Mouse (Mus musculus): ENCODE measurements around the gene Mrpl54. TPM values are rescaled to one million over a fixed set of nuclear protein-coding genes. Genes with fewer than 3 reads are reported as not detected.
A peak's percentile ranks its signal among the peaks of the same experiment; 100 is the strongest.

Mrpl54 gene
- total RNA-seq, 2 experiments from 2014 or later, result 157 to 158 TPM

DNA sequence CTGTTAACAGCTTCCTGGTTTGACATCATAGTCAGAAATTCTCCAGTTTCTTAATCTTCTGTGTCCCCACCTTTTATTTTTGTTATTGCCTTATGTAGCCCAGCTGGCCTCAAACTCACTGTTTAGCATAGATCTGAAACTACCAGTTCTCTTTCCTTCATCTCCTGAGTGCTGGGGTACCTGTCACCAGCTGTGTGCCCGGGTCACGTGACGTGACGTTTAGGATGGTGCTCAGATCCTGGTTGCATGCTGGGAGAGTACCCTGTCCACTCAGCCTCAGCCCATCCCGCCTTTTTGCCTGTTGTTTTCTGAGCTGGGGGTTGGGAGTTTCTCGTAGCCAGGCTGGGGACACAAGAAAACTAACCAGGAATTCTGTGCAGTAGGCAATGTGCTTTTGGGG, 30.5 kb upstream of the Mrpl54 start:
- no peak for ATAC-seq (replicated peaks; ENCODE audit: low FRiP score, low TSS enrichment, poor library complexity, severe bottlenecking)

DNA sequence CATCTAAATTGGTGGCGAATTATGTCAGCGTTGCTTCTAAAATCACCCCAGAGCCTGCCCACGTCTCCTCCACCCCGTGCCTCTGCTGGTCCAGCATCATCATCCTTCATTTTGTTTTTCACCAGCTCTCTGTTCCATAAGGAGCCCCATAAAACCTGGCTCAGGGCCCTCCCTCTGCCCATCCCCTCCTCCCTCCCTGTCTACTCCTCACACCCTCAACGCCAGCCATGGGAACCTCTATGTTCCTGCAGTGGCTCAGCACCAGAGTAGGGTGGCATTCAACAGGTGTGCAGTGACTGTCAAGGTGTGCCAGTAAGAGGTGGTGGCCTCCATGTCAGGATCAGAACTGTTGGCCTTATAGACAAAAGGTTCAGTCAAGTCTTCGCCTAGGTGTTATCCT, 28.5 kb upstream of the Mrpl54 start:
- no peak for ATAC-seq (replicated peaks; ENCODE audit: low FRiP score, low TSS enrichment, poor library complexity, severe bottlenecking)

DNA sequence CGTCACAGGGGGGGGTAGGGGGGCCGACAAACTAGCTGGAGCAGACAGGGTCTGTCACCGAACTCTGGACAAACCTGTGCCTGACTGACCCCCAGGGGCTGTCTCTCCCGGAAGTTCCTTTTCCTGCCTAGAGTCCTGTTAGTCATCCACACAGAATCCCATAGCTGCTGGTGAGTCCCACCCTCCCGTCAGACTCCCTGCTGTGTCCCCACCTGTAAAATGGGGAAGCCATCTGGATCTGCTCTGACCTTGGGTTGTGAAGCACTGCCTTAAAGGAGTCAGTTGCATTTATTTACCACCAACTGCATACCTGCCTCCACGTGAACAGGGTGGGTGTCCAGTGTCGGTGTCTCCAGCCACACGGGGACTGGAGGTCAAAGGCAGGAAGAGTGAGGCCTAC, 27.7 kb upstream of the Mrpl54 start:
- no peak for ATAC-seq (replicated peaks; ENCODE audit: low FRiP score, low TSS enrichment, poor library complexity, severe bottlenecking)

DNA sequence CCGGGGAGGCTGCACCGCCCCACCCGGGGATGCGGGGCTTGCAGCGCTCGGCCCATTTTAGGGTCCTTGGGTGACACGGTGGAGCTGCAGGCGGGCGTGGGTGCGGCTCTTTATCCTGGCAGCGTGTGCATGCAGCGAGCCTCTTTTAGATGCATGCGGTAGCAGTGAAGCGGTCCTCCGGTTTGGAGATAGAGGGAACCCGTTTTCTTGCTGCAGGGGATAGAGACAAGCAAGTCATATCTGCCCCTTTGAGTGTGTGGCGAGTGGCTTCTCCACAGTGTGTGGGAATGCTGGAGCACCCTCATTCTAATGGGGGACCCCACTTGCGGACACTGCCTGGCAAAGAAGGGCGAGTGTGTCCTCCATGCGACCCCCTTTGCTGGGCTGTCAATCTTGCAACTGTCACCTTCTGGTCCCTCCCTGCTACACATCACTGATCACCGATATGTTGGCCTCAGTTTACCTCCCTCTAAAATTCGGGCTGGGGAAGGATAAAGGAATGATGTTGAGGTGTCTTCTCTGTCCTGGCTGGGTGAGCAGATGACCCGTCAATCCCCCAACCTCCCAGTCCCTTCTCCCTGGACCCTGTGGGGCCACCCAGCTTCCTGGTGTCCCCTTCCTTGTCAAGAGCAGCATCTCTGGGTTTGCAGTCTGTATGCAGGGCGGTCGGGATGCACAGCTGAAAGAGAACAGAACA, 26.7 kb upstream of the Mrpl54 start:
- peak; percentile 4; the same call in 1 of the 2 replicates for ATAC-seq (replicated peaks; ENCODE audit: low FRiP score, low TSS enrichment, poor library complexity, severe bottlenecking)

DNA sequence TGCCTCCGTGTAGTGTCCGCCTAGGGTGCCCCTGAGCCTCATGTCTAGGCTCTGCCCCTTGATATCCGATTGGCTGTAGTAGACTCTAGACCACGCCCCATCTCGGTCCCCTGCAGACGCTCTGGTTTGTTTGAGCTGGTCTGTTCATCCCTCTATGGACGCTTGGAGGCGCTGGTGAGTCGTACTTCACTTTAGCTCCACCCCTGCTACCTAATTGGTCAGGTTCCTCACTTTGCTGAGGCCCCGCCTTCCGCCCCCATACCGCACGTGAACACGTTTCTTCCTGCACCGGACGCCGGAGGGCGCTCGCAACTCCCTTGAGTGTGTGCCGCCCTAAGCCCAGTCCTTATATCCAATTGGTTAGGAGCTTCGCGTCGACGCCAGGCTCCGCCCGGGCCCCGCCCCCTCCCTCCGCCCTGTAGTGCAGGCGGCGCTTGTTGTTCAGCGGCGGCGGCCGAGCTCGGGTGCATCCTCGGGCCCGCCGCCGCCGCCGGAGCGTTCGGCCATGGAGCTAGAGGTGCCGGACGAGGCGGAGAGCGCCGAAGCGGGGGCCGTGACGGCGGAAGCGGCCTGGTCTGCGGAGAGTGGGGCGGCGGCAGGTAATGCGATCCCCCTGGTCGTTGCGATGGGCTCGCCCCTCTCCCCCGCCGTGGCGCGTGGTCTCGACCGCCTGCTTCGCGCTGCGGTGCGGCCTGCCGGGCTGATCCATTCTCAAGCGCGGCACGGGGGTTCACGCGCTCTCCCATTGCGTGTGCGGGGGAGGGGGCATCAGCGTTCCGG, 26.0 kb upstream of the Mrpl54 start, which contains the start of gene Pip5k1c:
TSS of gene Pip5k1c (plus strand) at position 410 of the 780 bp plus-strand sequence.
- ATAC-seq (replicated peaks; ENCODE audit: low FRiP score, low TSS enrichment, poor library complexity, severe bottlenecking), result peak; percentile 83

DNA sequence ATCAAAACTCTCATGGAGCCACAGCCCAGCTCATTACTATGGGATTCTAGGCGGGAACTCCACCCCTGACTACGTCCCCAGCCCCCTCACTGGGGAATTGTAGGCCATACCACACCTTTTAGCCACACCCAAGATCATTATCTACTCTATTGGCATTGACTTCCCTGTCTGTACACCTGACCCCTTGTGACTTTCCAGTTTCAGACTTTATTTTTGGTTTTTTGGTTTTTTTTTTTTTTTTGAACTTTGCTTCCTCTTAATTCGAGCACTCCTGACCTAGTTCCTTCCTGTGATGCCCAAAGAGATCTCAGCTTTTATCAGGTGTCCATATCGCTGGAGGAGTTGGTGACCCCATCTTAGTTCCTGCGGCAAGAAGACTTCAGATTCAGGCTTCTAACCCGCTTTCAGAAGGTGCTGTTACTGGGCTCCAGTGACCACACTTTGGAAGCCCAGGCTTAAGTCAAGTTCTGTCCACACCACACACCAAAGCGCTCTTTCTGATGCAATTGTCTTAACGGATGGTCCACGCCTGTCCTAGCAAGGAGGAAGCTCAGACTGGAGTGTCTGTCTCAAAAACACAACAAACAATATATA, 24.9 kb upstream of the Mrpl54 start, which contains the start of gene Tjp3:
TSS of gene Tjp3 (minus strand) at position 71 of the 594 bp plus-strand sequence.
- no peak for ATAC-seq (replicated peaks; ENCODE audit: low FRiP score, low TSS enrichment, poor library complexity, severe bottlenecking)

DNA sequence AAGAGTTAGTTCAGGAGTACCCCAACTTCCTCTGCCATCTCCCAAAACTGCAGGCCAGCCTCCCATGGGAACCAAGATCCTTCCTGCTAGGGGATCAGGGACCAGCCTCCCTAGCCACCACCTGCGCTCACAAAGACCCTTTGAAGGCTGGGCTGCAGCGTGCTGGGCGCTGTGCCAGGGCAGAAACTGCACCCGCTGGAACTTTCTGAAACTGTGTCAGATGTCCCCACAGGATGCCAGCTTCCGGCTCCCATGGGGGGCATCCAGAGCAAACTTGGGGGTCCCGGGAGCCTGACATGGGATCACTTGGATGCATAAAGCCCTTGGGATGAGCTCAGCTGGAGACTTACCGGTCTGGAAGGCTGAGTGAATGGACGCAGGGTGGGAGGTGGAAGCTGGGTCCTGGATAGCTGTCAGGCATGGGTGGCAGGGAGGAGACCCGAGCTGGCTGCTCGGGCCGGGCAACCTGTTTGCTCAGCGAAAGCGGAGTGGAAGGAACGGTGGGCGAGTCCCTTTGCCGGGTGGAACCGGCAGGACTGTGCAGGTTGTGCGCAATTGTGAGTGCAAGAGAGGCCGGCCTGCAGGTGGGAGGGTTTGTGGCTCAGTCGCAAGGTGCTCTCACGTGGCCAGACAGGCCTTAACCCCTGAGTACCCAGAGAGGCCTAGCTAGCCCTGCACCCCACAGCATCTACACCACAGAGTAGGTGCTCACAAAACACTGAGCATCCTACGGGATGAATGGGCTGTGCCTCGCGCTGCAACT, 24.1 kb upstream of the Mrpl54 start:
- no peak for ATAC-seq (replicated peaks; ENCODE audit: low FRiP score, low TSS enrichment, poor library complexity, severe bottlenecking)

DNA sequence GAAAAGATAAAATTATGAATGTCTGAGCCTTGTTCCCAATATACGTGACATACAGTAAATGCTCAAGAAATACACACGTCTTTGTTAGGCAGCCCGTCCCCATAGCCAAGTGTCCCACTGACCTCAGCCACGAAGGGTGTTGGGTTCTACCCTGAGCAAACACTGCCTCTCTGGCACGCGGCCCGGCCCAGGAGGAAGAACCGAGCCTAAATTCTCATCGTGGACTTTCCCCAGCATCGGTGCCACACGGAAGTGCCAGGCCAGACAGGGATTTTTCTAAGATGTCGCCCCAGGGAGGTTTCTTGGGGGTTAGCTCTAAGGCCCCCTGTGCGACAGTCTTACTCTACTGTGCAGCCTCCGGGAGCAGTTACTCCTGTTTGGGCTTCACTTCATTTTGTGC, 23.1 kb upstream of the Mrpl54 start:
- ATAC-seq (replicated peaks; ENCODE audit: low FRiP score, low TSS enrichment, poor library complexity, severe bottlenecking), result no peak

DNA sequence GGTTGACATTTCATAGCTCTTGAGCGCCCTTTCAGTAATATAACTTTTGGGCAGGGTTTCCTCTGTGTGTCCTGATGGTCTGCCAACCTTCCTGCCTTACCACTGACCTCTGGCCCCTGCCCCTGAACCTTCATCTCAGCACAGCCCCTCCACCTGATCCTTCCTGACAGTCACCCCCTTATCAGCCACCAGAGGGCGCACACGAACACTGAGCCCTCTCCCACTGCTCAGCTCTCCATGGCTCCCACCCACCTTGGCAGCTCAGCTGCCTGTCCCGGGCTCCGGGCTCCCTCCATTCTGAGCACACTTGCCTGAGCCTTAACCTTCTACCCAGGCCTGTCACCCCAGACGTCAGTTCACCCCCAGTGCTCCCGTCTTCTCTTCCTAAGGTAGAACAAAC, 22.5 kb upstream of the Mrpl54 start:
- ATAC-seq (replicated peaks; ENCODE audit: low FRiP score, low TSS enrichment, poor library complexity, severe bottlenecking), result no peak

DNA sequence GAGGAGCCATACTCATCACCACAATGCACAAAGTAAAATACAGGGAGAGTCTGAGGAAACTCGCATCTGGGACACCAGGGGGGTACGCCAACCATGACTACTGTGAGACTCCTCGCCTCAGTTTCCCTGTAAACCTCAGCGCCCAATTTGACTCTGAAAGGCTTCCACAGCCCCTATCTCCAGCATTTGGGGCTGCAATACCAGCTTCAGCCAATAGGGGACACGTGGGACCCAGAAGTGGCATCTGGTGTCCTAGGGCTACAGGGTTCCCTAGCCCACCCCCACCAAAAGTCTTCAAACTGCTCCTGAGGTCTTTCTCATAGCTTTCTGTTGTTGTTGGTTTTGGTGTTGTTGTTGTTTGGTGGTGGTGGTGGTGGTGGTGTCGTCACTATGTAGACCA, 21.9 kb upstream of the Mrpl54 start:
- ATAC-seq (replicated peaks; ENCODE audit: low FRiP score, low TSS enrichment, poor library complexity, severe bottlenecking), result no peak

DNA sequence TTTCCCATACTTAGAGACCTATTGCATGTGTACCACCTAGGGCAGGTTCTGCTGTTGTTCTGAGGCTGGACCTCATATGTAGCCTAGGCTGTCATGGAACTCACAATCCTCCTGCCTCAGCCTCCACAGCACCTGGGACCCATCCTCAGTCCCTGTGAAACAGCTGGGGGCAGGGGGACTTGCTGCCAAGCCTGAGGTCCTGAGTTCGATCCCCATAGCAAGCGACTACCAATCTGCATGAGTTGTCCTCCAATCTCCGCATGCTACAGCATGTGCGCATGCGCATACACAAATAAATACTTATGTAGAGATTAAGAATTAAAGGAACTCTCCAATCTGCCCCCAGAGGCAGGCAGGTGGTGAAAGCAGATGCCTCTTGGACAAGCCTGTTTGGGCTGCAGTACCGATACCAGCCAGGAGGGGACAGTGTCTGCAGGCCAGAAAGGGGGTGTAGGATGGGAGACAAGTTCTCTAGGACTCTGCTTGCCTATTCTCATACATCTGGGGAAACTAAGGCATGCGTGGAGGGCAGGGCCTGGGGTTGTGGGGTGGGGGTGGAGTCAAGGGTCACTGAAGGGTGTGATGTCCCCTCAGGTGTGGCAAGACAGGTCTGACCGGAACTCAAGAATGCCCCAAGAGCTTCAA, 20.9 kb upstream of the Mrpl54 start:
- 0 out of 2 replicates have a peak, but pooled peaks have one; percentile 4 for ATAC-seq (replicated peaks; ENCODE audit: low FRiP score, low TSS enrichment, poor library complexity, severe bottlenecking)

DNA sequence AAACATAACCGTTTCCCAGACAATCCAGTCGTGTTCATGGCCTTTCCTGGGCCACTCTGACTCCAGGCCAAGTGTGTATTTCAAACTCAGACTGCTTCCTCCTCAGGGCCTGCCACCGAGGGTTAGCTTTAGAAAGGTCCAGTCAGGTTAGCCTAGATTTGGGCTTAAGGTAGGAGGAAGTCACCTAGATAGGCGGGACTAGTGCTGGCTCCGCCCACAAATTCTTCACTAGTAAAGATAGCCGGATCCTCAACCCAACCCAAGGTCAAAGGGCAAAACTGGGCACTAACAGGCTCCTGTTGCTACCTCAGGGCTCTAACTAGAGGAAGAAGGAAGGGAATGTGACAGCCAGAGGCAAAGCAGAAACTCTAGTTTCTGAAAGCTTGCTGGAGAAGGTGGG, 19.9 kb upstream of the Mrpl54 start:
- ATAC-seq (replicated peaks; ENCODE audit: low FRiP score, low TSS enrichment, poor library complexity, severe bottlenecking), result no peak

DNA sequence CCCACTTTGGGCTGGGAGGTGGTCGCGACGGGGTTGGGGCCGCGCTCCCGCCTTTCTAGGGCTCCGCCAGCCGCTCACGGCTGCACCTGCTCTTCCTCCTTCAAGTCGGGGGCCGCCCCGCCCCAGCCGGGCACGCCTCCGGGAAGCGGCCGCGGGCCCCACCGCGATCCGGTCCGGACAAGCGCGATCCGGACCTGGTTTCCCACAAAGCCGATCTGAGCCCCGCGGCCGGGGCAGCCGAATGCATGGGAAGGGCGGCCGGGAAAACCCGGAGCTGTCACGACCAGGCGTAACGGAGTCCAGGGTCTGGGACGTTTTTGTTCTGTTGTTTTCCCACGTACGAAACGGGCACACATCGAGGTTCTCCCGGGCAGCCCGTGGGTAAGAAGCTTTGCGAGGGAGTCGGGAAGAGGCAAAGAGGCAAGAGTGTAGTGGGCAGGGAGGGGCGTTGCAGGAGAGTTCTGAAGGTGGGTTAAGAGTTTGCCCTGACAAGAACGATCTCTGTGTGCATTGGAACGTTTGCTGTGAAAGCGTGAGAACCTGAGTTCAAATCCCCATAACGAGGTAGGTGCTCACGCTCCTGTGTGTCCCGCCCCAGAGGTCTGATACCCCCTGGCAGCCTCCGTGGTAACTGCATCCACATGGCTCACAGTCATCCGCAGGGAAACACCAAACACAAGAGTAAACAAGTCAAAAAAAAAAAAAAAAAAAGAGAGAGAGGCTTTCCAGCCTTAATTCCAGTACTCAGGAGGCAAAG, 19.1 kb upstream of the Mrpl54 start:
- ATAC-seq (replicated peaks; ENCODE audit: low FRiP score, low TSS enrichment, poor library complexity, severe bottlenecking), result peak; percentile 53

DNA sequence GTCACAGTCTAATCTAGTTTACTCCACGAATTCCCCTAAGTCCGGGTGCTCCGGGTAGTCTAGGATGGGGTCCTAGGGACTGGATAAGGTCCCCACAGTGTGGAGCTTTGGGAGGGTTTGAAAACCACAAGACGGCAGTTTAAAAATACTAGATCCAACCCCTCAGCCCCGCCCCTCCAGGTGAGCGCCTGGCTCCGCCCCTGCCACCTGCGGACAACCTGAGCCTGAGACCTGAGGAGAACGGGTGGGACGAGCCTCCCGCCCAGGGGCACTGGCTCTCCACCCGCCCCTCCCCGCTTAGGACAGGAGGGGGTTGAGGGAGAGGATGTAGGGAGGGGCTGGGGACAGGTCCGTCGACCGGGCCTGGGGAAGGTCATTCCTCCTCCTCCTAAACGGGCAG, 18.0 kb upstream of the Mrpl54 start:
- no peak for ATAC-seq (replicated peaks; ENCODE audit: low FRiP score, low TSS enrichment, poor library complexity, severe bottlenecking)

DNA sequence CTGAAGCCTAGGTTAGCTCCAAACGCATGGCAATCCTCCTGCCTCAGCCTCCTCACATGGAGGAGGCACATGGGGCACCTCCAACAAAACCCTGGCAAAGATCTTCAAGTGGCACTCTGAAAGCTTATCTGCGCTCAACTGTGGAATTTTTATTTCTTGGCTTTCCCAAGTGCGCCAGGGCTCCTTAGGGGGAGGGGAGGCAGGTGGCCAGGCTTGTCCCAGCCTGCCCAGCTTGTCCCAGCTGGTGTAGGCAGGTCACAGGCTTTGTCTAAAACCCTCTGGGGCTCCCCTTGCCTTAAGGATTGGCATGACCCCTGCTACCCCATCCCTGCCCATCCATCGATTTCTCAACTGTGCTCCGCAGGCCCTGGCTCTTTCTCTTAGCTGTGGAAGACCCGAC, 17.5 kb upstream of the Mrpl54 start:
- ATAC-seq (replicated peaks; ENCODE audit: low FRiP score, low TSS enrichment, poor library complexity, severe bottlenecking), result no peak

DNA sequence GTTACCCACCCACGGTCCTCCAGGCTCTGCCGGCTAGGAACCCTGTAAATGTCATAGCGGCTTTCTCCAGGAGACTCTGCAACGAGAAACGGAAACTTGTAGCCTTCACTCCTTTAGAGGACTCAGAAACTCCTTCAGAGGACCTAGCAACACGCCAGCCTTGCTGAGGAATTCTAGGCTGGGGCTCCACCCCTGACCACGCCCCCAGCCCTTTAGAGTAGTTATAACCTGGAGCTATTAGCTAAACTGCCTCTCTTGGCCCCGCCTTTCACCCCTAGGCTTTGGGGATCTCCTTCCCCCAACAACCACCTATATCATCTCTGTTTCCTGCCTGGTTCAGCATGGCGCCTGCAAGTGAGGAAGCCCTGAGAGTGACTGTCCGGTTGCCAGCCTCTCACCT, 12.8 kb upstream of the Mrpl54 start:
- ATAC-seq (replicated peaks; ENCODE audit: low FRiP score, low TSS enrichment, poor library complexity, severe bottlenecking), result no peak

DNA sequence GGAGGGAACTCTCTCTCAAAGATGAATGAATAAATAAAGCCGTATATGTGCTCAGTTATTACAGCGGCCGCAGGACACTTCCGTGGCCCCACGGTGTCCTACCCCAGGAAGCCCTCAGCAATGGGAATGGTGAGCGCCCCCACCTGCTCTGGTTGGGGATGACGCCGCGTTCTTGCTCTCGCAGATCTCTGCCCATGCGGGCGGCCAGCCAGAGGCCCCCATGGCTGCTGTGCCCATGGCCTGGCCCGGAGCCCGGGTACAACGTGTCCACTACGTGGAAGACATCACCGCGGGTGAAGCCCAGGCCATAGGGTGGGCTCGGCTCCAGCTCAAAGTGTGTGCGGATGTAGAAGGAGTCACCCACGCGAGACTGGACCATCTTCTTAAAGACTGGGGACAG, 10.9 kb upstream of the Mrpl54 start:
- no peak for ATAC-seq (replicated peaks; ENCODE audit: low FRiP score, low TSS enrichment, poor library complexity, severe bottlenecking)

DNA sequence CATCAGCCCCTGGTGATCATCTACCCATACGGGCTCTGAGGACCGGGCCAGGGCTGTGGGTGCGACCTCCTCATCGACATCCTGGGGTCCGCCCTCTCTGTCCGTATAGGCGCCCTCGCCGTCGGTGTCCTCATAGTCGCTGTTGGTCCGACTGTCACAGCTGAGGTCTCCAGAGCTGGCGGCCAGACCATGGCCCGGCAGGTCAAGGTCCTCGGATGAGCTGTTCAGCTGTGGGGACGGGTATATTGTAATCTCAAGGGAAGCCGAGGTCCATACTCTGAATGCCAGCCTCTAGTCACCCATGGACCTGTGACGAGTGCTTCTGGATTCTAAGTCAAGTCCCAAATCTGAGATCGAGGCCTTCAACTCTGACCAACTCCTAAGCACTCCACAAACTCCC, 7.1 kb upstream of the Mrpl54 start:
- no peak for ATAC-seq (replicated peaks; ENCODE audit: low FRiP score, low TSS enrichment, poor library complexity, severe bottlenecking)

DNA sequence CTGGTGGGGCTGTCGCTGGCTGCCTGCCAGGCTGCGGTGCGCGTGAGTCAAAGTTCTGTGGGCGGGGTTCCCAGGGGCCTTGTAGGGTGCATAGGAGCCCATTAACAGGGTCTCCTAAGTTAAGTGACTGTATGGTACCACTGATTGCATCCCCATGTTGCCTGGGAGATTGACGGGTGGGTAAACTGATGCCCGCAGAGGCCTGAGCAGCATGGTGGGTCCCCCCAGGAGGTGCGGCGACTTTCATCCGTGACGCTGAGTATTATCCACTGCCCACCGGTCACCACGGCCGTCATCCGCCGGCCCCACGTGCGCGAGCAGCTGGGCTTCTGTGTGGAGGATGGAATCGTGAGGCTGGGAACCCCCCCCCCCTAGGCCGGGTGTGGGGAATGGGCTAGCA, 5.6 kb upstream of the Mrpl54 start:
- ATAC-seq (replicated peaks; ENCODE audit: low FRiP score, low TSS enrichment, poor library complexity, severe bottlenecking), result no peak
